Mouse (Mus musculus): ENCODE results near the gene Gm21962. TPM values are rescaled to one million over a fixed set of nuclear protein-coding genes. Genes with fewer than 3 reads are reported as not detected.

Gm21962 gene
- polyA plus RNA-seq, 1 experiment = not detected

- H3K79me3 ChIP-seq (ENCODE audit: low read depth) = no peaks in the 10 kb centered on the region
- no peak overlapping the region for H3K4me3 ChIP-seq (ENCODE audit: insufficient read depth, poor library complexity, severe bottlenecking)
- no peaks in the 10 kb centered on the region for H3K27me3 ChIP-seq (ENCODE audit: control insufficient read depth, insufficient read depth, insufficient read length)
- H3ac ChIP-seq (ENCODE audit: control insufficient read depth, insufficient read length, low read depth) = no peak overlapping the region
- TF ChIP-seq MAX (IDR thresholded peaks at IDR 0.05) (no peak), MYOD1 (IDR thresholded peaks at IDR 0.05; ENCODE audit: control insufficient read depth, insufficient read length, low read depth) (no peak), MYOG (IDR thresholded peaks at IDR 0.05; ENCODE audit: control insufficient read depth, extremely low read depth, insufficient read length) (no peak), CTCF (IDR thresholded peaks at IDR 0.05; ENCODE audit: control insufficient read depth, insufficient read depth, insufficient read length) (no peak), FOSL1 (IDR thresholded peaks at IDR 0.05; ENCODE audit: insufficient read depth, low read length, poor library complexity, severe bottlenecking) (no peak), CEBPB (IDR thresholded peaks at IDR 0.05; ENCODE audit: low read depth) (no peak), USF1 (IDR thresholded peaks at IDR 0.05; ENCODE audit: low read depth) (no peak)
- H3K79me2 ChIP-seq (ENCODE audit: control insufficient read depth, insufficient read depth) = no peaks in the 10 kb centered on the region
- H3K36me3 ChIP-seq (ENCODE audit: control insufficient read depth, insufficient read depth) = no peaks in the 10 kb centered on the region
Observed at GRCm38 (mm10) chr3:137644947-137645346, 26.4 kb upstream of the Gm21962 start.

- Histone ChIP-seq H3ac (ENCODE audit: control insufficient read depth, insufficient read length, low read depth) (no peak overlapping the region), H3K79me2 (ENCODE audit: control insufficient read depth, insufficient read depth) (no peaks in the 10 kb centered on the region), H3K4me3 (ENCODE audit: insufficient read depth, poor library complexity, severe bottlenecking) (no peak overlapping the region), H3K79me3 (ENCODE audit: low read depth) (no peaks in the 10 kb centered on the region), H3K27me3 (ENCODE audit: control insufficient read depth, insufficient read depth, insufficient read length) (no peaks in the 10 kb centered on the region), H3K36me3 (ENCODE audit: control insufficient read depth, insufficient read depth) (no peaks in the 10 kb centered on the region)
- TF ChIP-seq CEBPB (IDR thresholded peaks at IDR 0.05; ENCODE audit: low read depth) (no peak), FOSL1 (IDR thresholded peaks at IDR 0.05; ENCODE audit: insufficient read depth, low read length, poor library complexity, severe bottlenecking) (no peak), MYOD1 (IDR thresholded peaks at IDR 0.05; ENCODE audit: control insufficient read depth, insufficient read length, low read depth) (no peak), CTCF (IDR thresholded peaks at IDR 0.05; ENCODE audit: control insufficient read depth, insufficient read depth, insufficient read length) (no peak), USF1 (IDR thresholded peaks at IDR 0.05; ENCODE audit: low read depth) (no peak), MYOG (IDR thresholded peaks at IDR 0.05; ENCODE audit: control insufficient read depth, extremely low read depth, insufficient read length) (no peak), MAX (IDR thresholded peaks at IDR 0.05) (no peak)
Observed at GRCm38 (mm10) chr3:137647427-137648100, 23.8 kb upstream of the Gm21962 start.

GRCm38 (mm10) chr3:137649112-137649511, 22.2 kb upstream of the Gm21962 start:
- H3K79me2 ChIP-seq (ENCODE audit: control insufficient read depth, insufficient read depth) = no peaks in the 10 kb centered on the region
- H3K27me3 ChIP-seq (ENCODE audit: control insufficient read depth, insufficient read depth, insufficient read length) = no peaks in the 10 kb centered on the region
- no peak overlapping the region for H3ac ChIP-seq (ENCODE audit: control insufficient read depth, insufficient read length, low read depth)
- no peaks in the 10 kb centered on the region for H3K36me3 ChIP-seq (ENCODE audit: control insufficient read depth, insufficient read depth)
- TF ChIP-seq CEBPB (IDR thresholded peaks at IDR 0.05; ENCODE audit: low read depth) (no peak), USF1 (IDR thresholded peaks at IDR 0.05; ENCODE audit: low read depth) (no peak), MAX (IDR thresholded peaks at IDR 0.05) (no peak), MYOD1 (IDR thresholded peaks at IDR 0.05; ENCODE audit: control insufficient read depth, insufficient read length, low read depth) (no peak), MYOG (IDR thresholded peaks at IDR 0.05; ENCODE audit: control insufficient read depth, extremely low read depth, insufficient read length) (no peak), FOSL1 (IDR thresholded peaks at IDR 0.05; ENCODE audit: insufficient read depth, low read length, poor library complexity, severe bottlenecking) (no peak), CTCF (IDR thresholded peaks at IDR 0.05; ENCODE audit: control insufficient read depth, insufficient read depth, insufficient read length) (no peak)
- H3K79me3 ChIP-seq (ENCODE audit: low read depth) = no peaks in the 10 kb centered on the region
- H3K4me3 ChIP-seq (ENCODE audit: insufficient read depth, poor library complexity, severe bottlenecking) = no peak overlapping the region

GRCm38 (mm10) chr3:137652853-137653252, 18.5 kb upstream of the Gm21962 start:
- TF ChIP-seq MAX (IDR thresholded peaks at IDR 0.05) (no peak), CEBPB (IDR thresholded peaks at IDR 0.05; ENCODE audit: low read depth) (no peak), FOSL1 (IDR thresholded peaks at IDR 0.05; ENCODE audit: insufficient read depth, low read length, poor library complexity, severe bottlenecking) (no peak), MYOG (IDR thresholded peaks at IDR 0.05; ENCODE audit: control insufficient read depth, extremely low read depth, insufficient read length) (no peak), MYOD1 (IDR thresholded peaks at IDR 0.05; ENCODE audit: control insufficient read depth, insufficient read length, low read depth) (no peak), CTCF (IDR thresholded peaks at IDR 0.05; ENCODE audit: control insufficient read depth, insufficient read depth, insufficient read length) (no peak), USF1 (IDR thresholded peaks at IDR 0.05; ENCODE audit: low read depth) (no peak)
- H3K79me2 ChIP-seq (ENCODE audit: control insufficient read depth, insufficient read depth) = no peaks in the 10 kb centered on the region
- no peaks in the 10 kb centered on the region for H3K36me3 ChIP-seq (ENCODE audit: control insufficient read depth, insufficient read depth)
- H3K27me3 ChIP-seq (ENCODE audit: control insufficient read depth, insufficient read depth, insufficient read length) = no peaks in the 10 kb centered on the region
- H3K4me3 ChIP-seq (ENCODE audit: insufficient read depth, poor library complexity, severe bottlenecking) = no peak overlapping the region
- H3ac ChIP-seq (ENCODE audit: control insufficient read depth, insufficient read length, low read depth) = no peak overlapping the region
- H3K79me3 ChIP-seq (ENCODE audit: low read depth) = no peaks in the 10 kb centered on the region

GRCm38 (mm10) chr3:137680923-137681322, 9.6 kb downstream of the Gm21962 start:
- Histone ChIP-seq H3ac (ENCODE audit: control insufficient read depth, insufficient read length, low read depth) (no peak overlapping the region), H3K4me3 (ENCODE audit: insufficient read depth, poor library complexity, severe bottlenecking) (no peak overlapping the region), H3K79me2 (ENCODE audit: control insufficient read depth, insufficient read depth) (no peaks in the 10 kb centered on the region), H3K79me3 (ENCODE audit: low read depth) (no peaks in the 10 kb centered on the region), H3K36me3 (ENCODE audit: control insufficient read depth, insufficient read depth) (no peaks in the 10 kb centered on the region), H3K27me3 (ENCODE audit: control insufficient read depth, insufficient read depth, insufficient read length) (no peaks in the 10 kb centered on the region)
- TF ChIP-seq MYOD1 (IDR thresholded peaks at IDR 0.05; ENCODE audit: control insufficient read depth, insufficient read length, low read depth) (no peak), FOSL1 (IDR thresholded peaks at IDR 0.05; ENCODE audit: insufficient read depth, low read length, poor library complexity, severe bottlenecking) (no peak), MAX (IDR thresholded peaks at IDR 0.05) (no peak), MYOG (IDR thresholded peaks at IDR 0.05; ENCODE audit: control insufficient read depth, extremely low read depth, insufficient read length) (no peak), USF1 (IDR thresholded peaks at IDR 0.05; ENCODE audit: low read depth) (no peak), CEBPB (IDR thresholded peaks at IDR 0.05; ENCODE audit: low read depth) (no peak), CTCF (IDR thresholded peaks at IDR 0.05; ENCODE audit: control insufficient read depth, insufficient read depth, insufficient read length) (no peak)
